Comparison of ENCODE assay signal across 16 mouse cellular contexts in genomic region chr11:84959181-84959580, GRCm38 (mm10). TPM values are rescaled to one million over a fixed set of nuclear protein-coding genes. Genes with fewer than 3 reads are reported as not detected.
DNase-seq lines count a peak whose midpoint lies in the region; ATAC-seq and TF ChIP-seq lines count a peak whose summit lies in the region.
"Had no signal": no experiment of that assay in that cellular context is flagged by ENCODE, and none has a peak within 500 bp of the region (broad histone marks: within the 10 kb centered on the region; RNA-seq: fewer than 3 reads in every experiment).

No protein-coding gene starts in this region.

- WGBS in heart, adult 2 months, result 27% methylated on average over 5 of the region's 5 CpGs
- WGBS in liver, embryonic 11.5 days, result 28% methylated on average over 5 of the region's 5 CpGs
- WGBS in kidney, adult 2 months, result 19% methylated on average over 5 of the region's 5 CpGs

- H3K9ac ChIP-seq in heart, adult 2 months (ENCODE audit: low read depth, low read length), result peak overlapping the region; percentile 43
- no peak overlapping the region for H3K9ac ChIP-seq in liver, embryonic 11.5 days (ENCODE audit: low read depth, low read length)
- H3K9ac ChIP-seq: embryonic facial prominence, embryonic 13.5 days; liver, embryonic 12.5 days had no signal

- H3K4me3 ChIP-seq in heart, adult 2 months, result peak overlapping the region; percentile 21
- no peak overlapping the region for H3K4me3 ChIP-seq in liver, embryonic 11.5 days (ENCODE audit: low read depth, low read length)
- H3K4me3 ChIP-seq in kidney, adult 2 months (ENCODE audit: insufficient read depth, low read depth, low read length), result peak overlapping the region; percentile 21; the same call in 1 of the 2 replicates
- H3K4me3 ChIP-seq: embryonic facial prominence, embryonic 13.5 days; liver, embryonic 12.5 days had no signal

- peaks cover 6% of the 10 kb centered on the region for H3K4me1 ChIP-seq in heart, adult 2 months (ENCODE audit: control insufficient read depth, insufficient read depth, low read length)
- peaks cover 8% of the 10 kb centered on the region for H3K4me1 ChIP-seq in liver, embryonic 11.5 days (replicated peaks; ENCODE audit: control insufficient read depth, insufficient read depth, low read length)
- H3K4me1 ChIP-seq in kidney, adult 2 months (ENCODE audit: control insufficient read depth, insufficient read depth, low read length), result peaks cover 21% of the 10 kb centered on the region

- no peak for TF ChIP-seq CTCF in heart, adult 2 months (IDR thresholded peaks at IDR 0.05)
- no peak for TF ChIP-seq CTCF in kidney, adult 2 months (conservative IDR thresholded peaks at IDR 0.05; ENCODE audit: insufficient read depth, insufficient read length, low read depth, low read length)

- H3K4me2 ChIP-seq in liver, embryonic 11.5 days, result 0 out of 2 replicates have a peak overlapping the region, but pooled peaks have one; percentile 6
- H3K4me2 ChIP-seq: embryonic facial prominence, embryonic 13.5 days; liver, embryonic 12.5 days had no signal

- no peak for ATAC-seq in liver, embryonic 11.5 days (replicated peaks; ENCODE audit: low FRiP score)
- ATAC-seq: inflammation-experienced regulatory T-cells, adult 6 months; liver, embryonic 12.5 days had no signal

- no peaks in the 10 kb centered on the region for H3K9me3 ChIP-seq in liver, embryonic 11.5 days (ENCODE audit: control insufficient read depth, low read length)
- H3K9me3 ChIP-seq: embryonic facial prominence, embryonic 13.5 days; G1E; liver, embryonic 12.5 days had no signal

- TF ChIP-seq EP300 in heart, adult 2 months (IDR thresholded peaks at IDR 0.05; ENCODE audit: insufficient read depth, low read depth, low read length), result no peak

- peak overlapping the region; percentile 75 for H3K27ac ChIP-seq in heart, adult 2 months
- H3K27ac ChIP-seq in liver, embryonic 11.5 days (ENCODE audit: low read depth, low read length), result no peak overlapping the region
- H3K27ac ChIP-seq in kidney, adult 2 months (ENCODE audit: insufficient read depth, low read depth, low read length), result peak overlapping the region; percentile 79
- H3K27ac ChIP-seq: embryonic facial prominence, embryonic 13.5 days; liver, embryonic 12.5 days had no signal

- no peak for DNase-seq in heart, adult 2 months
- DNase-seq in heart, postnatal 25 days (ENCODE audit: low spot score), result no peak
- no peak for DNase-seq in liver, embryonic 11.5 days (ENCODE audit: low spot score)
- DNase-seq in liver, result no peak
- peak; percentile 85 for DNase-seq in kidney, adult 2 months
- DNase-seq in kidney, postnatal 14 days, result peak; percentile 46
- DNase-seq in c-Kit-positive CD71-positive TER-119-positive erythroid progenitor cells, embryonic 14.5 days (ENCODE audit: low spot score), result no peak
- DNase-seq in layer of hippocampus, postnatal 14 days (ENCODE audit: low spot score in 2 of 2), result no peak
- DNase-seq: right cerebral cortex, adult 18-20 months; thymus, postnatal 36 days had no signal

- H3K79me2 ChIP-seq in heart, adult 2 months (replicated peaks; ENCODE audit: control insufficient read depth, insufficient read depth, low read length), result no peaks in the 10 kb centered on the region

- no peak for TF ChIP-seq POLR2A in heart, adult 2 months (IDR thresholded peaks at IDR 0.05; ENCODE audit: insufficient read depth, low read depth, low read length)
- no peak for TF ChIP-seq POLR2A in kidney, adult 2 months (IDR thresholded peaks at IDR 0.05; ENCODE audit: low read depth, low read length)

- no peaks in the 10 kb centered on the region for H3K36me3 ChIP-seq in heart, adult 2 months (ENCODE audit: control insufficient read depth, insufficient read depth, low read length)
- no peaks in the 10 kb centered on the region for H3K36me3 ChIP-seq in liver, embryonic 11.5 days (ENCODE audit: control insufficient read depth, insufficient read depth, low read length)
- no peaks in the 10 kb centered on the region for H3K36me3 ChIP-seq in kidney, adult 2 months (ENCODE audit: control insufficient read depth, insufficient read depth, low read length)
- H3K36me3 ChIP-seq: embryonic facial prominence, embryonic 13.5 days; G1E; liver, embryonic 12.5 days had no signal

- intact Hi-C loops in heart, adult 2 months (cut with DNase I), result no loop called here
- intact Hi-C loops in heart, postnatal 25 days (cut with DNase I), result no loop called here

- no peaks in the 10 kb centered on the region for H3K27me3 ChIP-seq in heart, adult 2 months (ENCODE audit: control insufficient read depth, insufficient read depth, low read length)
- peaks cover 49% of the 10 kb centered on the region for H3K27me3 ChIP-seq in liver, embryonic 11.5 days (replicated peaks; ENCODE audit: control insufficient read depth, insufficient read depth, low read length)
- H3K27me3 ChIP-seq in kidney, adult 2 months (replicated peaks; ENCODE audit: control insufficient read depth, insufficient read depth, low read length), result no peaks in the 10 kb centered on the region

RNA-seq across cellular contexts. Expression of gene Car4, which starts 1.6 kb away (rescaled TPM):
- total RNA-seq in heart, adult 2 months (2021), result 10 to 100 TPM; 29.3 to 40.9 TPM
- 23.0 and 40.2 TPM in 2 replicates for polyA plus RNA-seq in heart, adult 2 months (2012; rRNA removed)
- total RNA-seq in heart, postnatal 25 days (2021), result 10 to 100 TPM; 32.8 to 47.4 TPM
- polyA plus RNA-seq in liver, embryonic 11.5 days (2014; fragmentation: Nextera tagmentation; extraction: Ambion mirVana), result 13.0 and 14.2 TPM in 2 replicates
- polyA plus RNA-seq in kidney, adult 2 months (2012; rRNA removed), result 91.5 and 107 TPM in 2 replicates
- total RNA-seq in layer of hippocampus, postnatal 14 days (2021), result 10 to 100 TPM; 80.0 to 91.7 TPM
- total RNA-seq: G1E; granulocyte monocyte progenitor cell, adult 5-6 weeks; neutrophil, adult 5-6 weeks had no signal
- polyA plus RNA-seq: embryonic facial prominence, embryonic 13.5 days; G1E; inflammation-experienced regulatory T-cells, adult 6 months had no signal

RNA-seq across cellular contexts. Expression of gene Znhit3, which starts 43.0 kb away (rescaled TPM):
- 10 to 100 TPM in 1 of 2 experiments, 1 to 10 TPM in 1; 8.7 to 11.6 TPM for total RNA-seq in heart, adult 2 months (2021)
- 8.8 and 13.0 TPM in 2 replicates for polyA plus RNA-seq in heart, adult 2 months (2012; rRNA removed)
- 10 to 100 TPM in 1 of 2 experiments, 1 to 10 TPM in 1; 7.6 to 10.2 TPM for total RNA-seq in heart, postnatal 25 days (2021)
- polyA plus RNA-seq in liver, embryonic 11.5 days (2014; fragmentation: Nextera tagmentation; extraction: Ambion mirVana), result 85.8 and 91.9 TPM in 2 replicates
- polyA plus RNA-seq in kidney, adult 2 months (2012; rRNA removed), result 9.2 and 11.0 TPM in 2 replicates
- 10 to 100 TPM; 27.0 to 29.6 TPM for total RNA-seq in layer of hippocampus, postnatal 14 days (2021)

Comparison
In these comparisons a context has a peak if more than half of its experiments do, and no peak if none do; other contexts are left out.
1. DNase-seq: peak in kidney, adult 2 months (single experiment) and kidney, postnatal 14 days (single experiment); none in heart, adult 2 months (0 of 2), heart, postnatal 25 days (single experiment), liver, embryonic 11.5 days (single experiment), liver (single experiment), c-Kit-positive CD71-positive TER-119-positive erythroid progenitor cells, embryonic 14.5 days (single experiment) and layer of hippocampus, postnatal 14 days (0 of 2).